ENCODE assay signal across 18 mouse cellular contexts in the genomic region with DNA sequence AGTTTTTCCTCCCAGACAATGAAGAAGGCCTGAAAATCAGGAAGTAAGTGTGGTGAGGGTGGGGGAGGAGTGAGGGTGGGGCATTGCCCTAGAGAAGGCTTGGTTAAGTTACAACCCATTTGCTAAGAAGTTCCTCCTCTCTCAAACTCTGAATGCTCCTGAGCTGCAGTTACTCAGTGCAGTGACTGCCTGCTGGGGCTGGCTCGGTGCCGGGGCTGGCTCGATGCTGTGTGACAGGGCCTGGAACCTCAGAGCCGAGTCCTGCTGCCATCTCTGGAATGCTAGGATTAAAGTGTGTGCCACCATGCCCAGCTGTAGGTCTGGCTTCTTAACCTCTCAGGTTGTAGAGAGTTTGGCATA. TPM values are rescaled to one million over a fixed set of nuclear protein-coding genes. Genes with fewer than 3 reads are reported as not detected.
DNase-seq lines count a peak whose midpoint lies in the region; ATAC-seq and TF ChIP-seq lines count a peak whose summit lies in the region.
"Had no signal": no experiment of that assay in that cellular context is flagged by ENCODE, and none has a peak within 500 bp of the region (broad histone marks: within the 10 kb centered on the region; RNA-seq: fewer than 3 reads in every experiment).

No protein-coding gene starts in this region.

- no peaks in the 10 kb centered on the region for H3K27me3 ChIP-seq in midbrain, embryonic 16.5 days (ENCODE audit: control insufficient read depth, insufficient read depth, low read depth, low read length)
- H3K27me3 ChIP-seq in midbrain, embryonic 15.5 days (replicated peaks), result no peaks in the 10 kb centered on the region
- H3K27me3 ChIP-seq: forebrain, embryonic 15.5 days; heart, embryonic 15.5 days; hindbrain, embryonic 15.5 days; limb, embryonic 15.5 days; neural tube, embryonic 12.5 days had no signal

- peak; percentile 85 for DNase-seq in heart, adult 11 months
- DNase-seq in heart, adult 9 months (ENCODE audit: low spot score in 2 of 2), result no peak
- no peak for DNase-seq in thymus, adult 18-20 months
- DNase-seq in urinary bladder, adult 18-20 months (ENCODE audit: low spot score in 2 of 2), result no peak
- DNase-seq: gastrocnemius, postnatal 25 days; kidney, postnatal 10 days; layer of hippocampus, postnatal 36 days had no signal

- 77% methylated on average over 4 of the region's 4 CpGs for WGBS in midbrain, embryonic 16.5 days
- 78% methylated on average over 4 of the region's 4 CpGs for WGBS in midbrain, embryonic 15.5 days

- TF ChIP-seq POLR2A in bone marrow macrophage, adult 2 months (IDR thresholded peaks at IDR 0.05; ENCODE audit: borderline replicate concordance, low read depth, low read length), result no peak

- no peak for ATAC-seq in midbrain, embryonic 16.5 days
- ATAC-seq in midbrain, embryonic 15.5 days (replicated peaks), result no peak
- peak; percentile 51 for ATAC-seq in neutrophil, adult 5-6 weeks (ENCODE audit: extremely low read depth, insufficient number of reproducible peaks, low FRiP score, poor library complexity, severe bottlenecking)
- ATAC-seq: forebrain, embryonic 15.5 days had no signal

- peaks cover 2% of the 10 kb centered on the region; the same call in 1 of the 2 replicates for H3K4me1 ChIP-seq in midbrain, embryonic 16.5 days (ENCODE audit: control insufficient read depth, insufficient read depth, low read length)
- peaks cover 11% of the 10 kb centered on the region; the same call in 1 of the 2 replicates for H3K4me1 ChIP-seq in midbrain, embryonic 15.5 days
- H3K4me1 ChIP-seq in bone marrow macrophage, adult 2 months (ENCODE audit: control insufficient read depth, insufficient read depth, low read length), result peaks cover 46% of the 10 kb centered on the region
- H3K4me1 ChIP-seq: forebrain, embryonic 15.5 days; heart, embryonic 15.5 days; midbrain, embryonic 10.5 days had no signal

- H3K27ac ChIP-seq in midbrain, embryonic 16.5 days (ENCODE audit: low read length), result 0 out of 2 replicates have a peak overlapping the region, but pooled peaks have one; percentile 18
- H3K27ac ChIP-seq in midbrain, embryonic 15.5 days, result no peak overlapping the region
- H3K27ac ChIP-seq in bone marrow macrophage, adult 2 months (ENCODE audit: insufficient read depth, low read depth, low read length), result peak overlapping the region; percentile 85
- H3K27ac ChIP-seq: heart, embryonic 15.5 days; hindbrain, embryonic 15.5 days; limb, embryonic 15.5 days; midbrain, embryonic 10.5 days; neural tube, embryonic 12.5 days had no signal

- H3K9me3 ChIP-seq in midbrain, embryonic 16.5 days (replicated peaks; ENCODE audit: control insufficient read depth, low read length, poor library complexity, severe bottlenecking), result no peaks in the 10 kb centered on the region
- no peaks in the 10 kb centered on the region for H3K9me3 ChIP-seq in midbrain, embryonic 15.5 days
- H3K9me3 ChIP-seq: forebrain, embryonic 15.5 days; heart, embryonic 15.5 days; hindbrain, embryonic 15.5 days; limb, embryonic 15.5 days; midbrain, embryonic 10.5 days; neural tube, embryonic 12.5 days had no signal

- peaks cover 4% of the 10 kb centered on the region; the same call in 1 of the 2 replicates for H3K36me3 ChIP-seq in midbrain, embryonic 16.5 days (ENCODE audit: control insufficient read depth, insufficient read depth, low read length)
- no peaks in the 10 kb centered on the region for H3K36me3 ChIP-seq in midbrain, embryonic 15.5 days (replicated peaks)
- H3K36me3 ChIP-seq: forebrain, embryonic 15.5 days; heart, embryonic 15.5 days; limb, embryonic 15.5 days; midbrain, embryonic 10.5 days; neural tube, embryonic 12.5 days had no signal

- no peak overlapping the region for H3K9ac ChIP-seq in midbrain, embryonic 16.5 days (ENCODE audit: low read depth, low read length)
- H3K9ac ChIP-seq in midbrain, embryonic 15.5 days, result no peak overlapping the region
- H3K9ac ChIP-seq: forebrain, embryonic 15.5 days; heart, embryonic 15.5 days; hindbrain, embryonic 15.5 days; limb, embryonic 15.5 days; neural tube, embryonic 12.5 days had no signal

- no peak for TF ChIP-seq CTCF in bone marrow macrophage, adult 2 months (IDR thresholded peaks at IDR 0.05; ENCODE audit: low read depth, low read length)

- no peak overlapping the region for H3K4me2 ChIP-seq in midbrain, embryonic 16.5 days (ENCODE audit: low read length)
- no peak overlapping the region for H3K4me2 ChIP-seq in midbrain, embryonic 15.5 days
- H3K4me2 ChIP-seq: forebrain, embryonic 15.5 days; heart, embryonic 15.5 days; hindbrain, embryonic 15.5 days; limb, embryonic 15.5 days; neural tube, embryonic 12.5 days had no signal

- H3K4me3 ChIP-seq in midbrain, embryonic 16.5 days (ENCODE audit: low read depth, low read length), result no peak overlapping the region
- H3K4me3 ChIP-seq in midbrain, embryonic 15.5 days, result no peak overlapping the region
- peak overlapping the region; percentile 22; the same call in 1 of the 2 replicates for H3K4me3 ChIP-seq in bone marrow macrophage, adult 2 months (ENCODE audit: insufficient read depth, low read length)
- H3K4me3 ChIP-seq: forebrain, embryonic 15.5 days; heart, embryonic 15.5 days; hindbrain, embryonic 15.5 days; limb, embryonic 15.5 days; midbrain, embryonic 10.5 days; neural tube, embryonic 12.5 days had no signal

RNA-seq across cellular contexts. Expression of gene Pfkfb4, which starts 7.6 kb away (rescaled TPM):
- 31.5 and 31.9 TPM in 2 replicates for polyA plus RNA-seq in midbrain, embryonic 16.5 days (2015; fragmentation: Nextera tagmentation; extraction: Ambion mirVana)
- polyA plus RNA-seq in midbrain, embryonic 15.5 days (2015; fragmentation: Nextera tagmentation; extraction: Ambion mirVana), result 33.7 and 36.7 TPM in 2 replicates
- polyA plus RNA-seq in bone marrow macrophage, adult 2 months (2012; ENCODE audit: insufficient read depth, insufficient read length, missing spikeins), result 41.7 and 44.5 TPM in 2 replicates
- 147 and 153 TPM in 2 replicates for total RNA-seq in neutrophil, adult 5-6 weeks (2017)

RNA-seq across cellular contexts. Expression of gene Ucn2, which starts 13.3 kb away (rescaled TPM):
- polyA plus RNA-seq in midbrain, embryonic 16.5 days (2015; fragmentation: Nextera tagmentation; extraction: Ambion mirVana), result not detected in 2 replicates
- not detected in 2 replicates for polyA plus RNA-seq in midbrain, embryonic 15.5 days (2015; fragmentation: Nextera tagmentation; extraction: Ambion mirVana)
- not detected in 2 replicates for polyA plus RNA-seq in bone marrow macrophage, adult 2 months (2012; ENCODE audit: insufficient read depth, insufficient read length, missing spikeins)
- 0.49 TPM in 1 of 2 replicates, not detected in the other for total RNA-seq in neutrophil, adult 5-6 weeks (2017)
- polyA plus RNA-seq: embryonic facial prominence, embryonic 11.5 days; forebrain, embryonic 15.5 days; heart, embryonic 15.5 days; hindbrain, embryonic 15.5 days; midbrain, embryonic 10.5 days; neural tube, embryonic 12.5 days had no signal

RNA-seq across cellular contexts. Expression of gene Shisa5, which starts 39.2 kb away (rescaled TPM):
- polyA plus RNA-seq in midbrain, embryonic 16.5 days (2015; fragmentation: Nextera tagmentation; extraction: Ambion mirVana), result 60.1 and 68.9 TPM in 2 replicates
- 66.0 and 68.4 TPM in 2 replicates for polyA plus RNA-seq in midbrain, embryonic 15.5 days (2015; fragmentation: Nextera tagmentation; extraction: Ambion mirVana)
- 324 and 428 TPM in 2 replicates for polyA plus RNA-seq in bone marrow macrophage, adult 2 months (2012; ENCODE audit: insufficient read depth, insufficient read length, missing spikeins)
- 1,927 and 2,078 TPM in 2 replicates for total RNA-seq in neutrophil, adult 5-6 weeks (2017)

RNA-seq across cellular contexts. Expression of gene Col7a1, which starts 45.8 kb away (rescaled TPM):
- polyA plus RNA-seq in midbrain, embryonic 16.5 days (2015; fragmentation: Nextera tagmentation; extraction: Ambion mirVana), result 1.1 and 1.6 TPM in 2 replicates
- polyA plus RNA-seq in midbrain, embryonic 15.5 days (2015; fragmentation: Nextera tagmentation; extraction: Ambion mirVana), result 2.5 and 2.7 TPM in 2 replicates
- polyA plus RNA-seq in bone marrow macrophage, adult 2 months (2012; ENCODE audit: insufficient read depth, insufficient read length, missing spikeins), result 0.17 and 0.78 TPM in 2 replicates
- total RNA-seq in neutrophil, adult 5-6 weeks (2017), result 2.0 and 2.3 TPM in 2 replicates
